Mouse (Mus musculus): ENCODE measurements around the gene Pck1. TPM values are rescaled to one million over a fixed set of nuclear protein-coding genes. Genes with fewer than 3 reads are reported as not detected.

Pck1 gene
- polyA plus RNA-seq, 1 experiment from 2014 or later = not detected

- Histone ChIP-seq H3K27me3 (ENCODE audit: control insufficient read depth, insufficient read depth, low read length) (no peaks in the 10 kb centered on the region), H3K9me3 (ENCODE audit: control insufficient read depth, low read length) (no peaks in the 10 kb centered on the region), H3K4me3 (ENCODE audit: low read depth, low read length) (no peak overlapping the region), H3K4me1 (replicated peaks; ENCODE audit: control insufficient read depth, insufficient read depth, low read length) (no peaks in the 10 kb centered on the region), H3K4me2 (ENCODE audit: low read depth, low read length, severe bottlenecking) (no peak overlapping the region), H3K9ac (ENCODE audit: low read length) (no peak overlapping the region), H3K27ac (ENCODE audit: low read depth, low read length) (no peak overlapping the region), H3K36me3 (ENCODE audit: control insufficient read depth, insufficient read depth, low read length) (no peaks in the 10 kb centered on the region)
- WGBS = 31% methylated on average over 26 of the region's 26 CpGs
- peak; percentile 95 for DNase-seq (ENCODE audit: low spot score)
- peak; percentile 77 for ATAC-seq (replicated peaks; ENCODE audit: low FRiP score)
These were observed 33.4 kb downstream of the Pck1 start for GRCm38 (mm10) chr2:173186047-173186943.

GRCm38 (mm10) chr2:173187182-173187855 lies 34.5 kb downstream of the Pck1 start:
- 35% methylated on average over 8 of the region's 8 CpGs for WGBS
- Histone ChIP-seq H3K27me3 (ENCODE audit: control insufficient read depth, insufficient read depth, low read length) (no peaks in the 10 kb centered on the region), H3K36me3 (ENCODE audit: control insufficient read depth, insufficient read depth, low read length) (no peaks in the 10 kb centered on the region), H3K9ac (ENCODE audit: low read length) (no peak overlapping the region), H3K4me3 (ENCODE audit: low read depth, low read length) (no peak overlapping the region), H3K27ac (ENCODE audit: low read depth, low read length) (no peak overlapping the region), H3K4me2 (ENCODE audit: low read depth, low read length, severe bottlenecking) (no peak overlapping the region; the same call in 1 of the 2 replicates), H3K4me1 (replicated peaks; ENCODE audit: control insufficient read depth, insufficient read depth, low read length) (no peaks in the 10 kb centered on the region), H3K9me3 (ENCODE audit: control insufficient read depth, low read length) (no peaks in the 10 kb centered on the region)
- ATAC-seq (replicated peaks; ENCODE audit: low FRiP score) = no peak
- DNase-seq (ENCODE audit: low spot score) = peak; percentile 45

GRCm38 (mm10) chr2:173194796-173195195 lies 41.9 kb downstream of the Pck1 start:
- no peak overlapping the region for H3K4me3 ChIP-seq (ENCODE audit: low read depth, low read length)
- H3K36me3 ChIP-seq (ENCODE audit: control insufficient read depth, insufficient read depth, low read length) = no peaks in the 10 kb centered on the region
- H3K27me3 ChIP-seq (ENCODE audit: control insufficient read depth, insufficient read depth, low read length) = no peaks in the 10 kb centered on the region
- no peak overlapping the region for H3K27ac ChIP-seq (ENCODE audit: low read depth, low read length)
- H3K4me2 ChIP-seq (ENCODE audit: low read depth, low read length, severe bottlenecking) = no peak overlapping the region
- ATAC-seq (replicated peaks; ENCODE audit: low FRiP score) (no peak), DNase-seq (ENCODE audit: low spot score) (peak; percentile 32)
- 86% methylated on average over 4 of the region's 4 CpGs for WGBS
- no peaks in the 10 kb centered on the region for H3K4me1 ChIP-seq (replicated peaks; ENCODE audit: control insufficient read depth, insufficient read depth, low read length)
- no peak overlapping the region for H3K9ac ChIP-seq (ENCODE audit: low read length)
- no peaks in the 10 kb centered on the region; the same call in 1 of the 2 replicates for H3K9me3 ChIP-seq (ENCODE audit: control insufficient read depth, low read length)

GRCm38 (mm10) chr2:173202924-173203689 lies 50.3 kb downstream of the Pck1 start:
- DNase-seq (ENCODE audit: low spot score) = peak; percentile 45
- Histone ChIP-seq H3K4me3 (ENCODE audit: low read depth, low read length) (no peak overlapping the region), H3K9ac (ENCODE audit: low read length) (no peak overlapping the region), H3K27ac (ENCODE audit: low read depth, low read length) (no peak overlapping the region), H3K4me1 (replicated peaks; ENCODE audit: control insufficient read depth, insufficient read depth, low read length) (no peaks in the 10 kb centered on the region), H3K27me3 (ENCODE audit: control insufficient read depth, insufficient read depth, low read length) (no peaks in the 10 kb centered on the region), H3K9me3 (ENCODE audit: control insufficient read depth, low read length) (no peaks in the 10 kb centered on the region; the same call in 1 of the 2 replicates), H3K36me3 (ENCODE audit: control insufficient read depth, insufficient read depth, low read length) (no peaks in the 10 kb centered on the region), H3K4me2 (ENCODE audit: low read depth, low read length, severe bottlenecking) (no peak overlapping the region)
- WGBS = 85% methylated on average over 19 of the region's 19 CpGs
- no peak for ATAC-seq (replicated peaks; ENCODE audit: low FRiP score)

GRCm38 (mm10) chr2:173203726-173204125 lies 50.9 kb downstream of the Pck1 start:
- WGBS = 84% methylated on average over 3 of the region's 3 CpGs
- ATAC-seq (replicated peaks; ENCODE audit: low FRiP score) (no peak), DNase-seq (ENCODE audit: low spot score) (peak; percentile 30)
- Histone ChIP-seq H3K27me3 (ENCODE audit: control insufficient read depth, insufficient read depth, low read length) (no peaks in the 10 kb centered on the region), H3K9me3 (ENCODE audit: control insufficient read depth, low read length) (no peaks in the 10 kb centered on the region; the same call in 1 of the 2 replicates), H3K36me3 (ENCODE audit: control insufficient read depth, insufficient read depth, low read length) (no peaks in the 10 kb centered on the region), H3K27ac (ENCODE audit: low read depth, low read length) (no peak overlapping the region), H3K9ac (ENCODE audit: low read length) (no peak overlapping the region), H3K4me3 (ENCODE audit: low read depth, low read length) (no peak overlapping the region), H3K4me1 (replicated peaks; ENCODE audit: control insufficient read depth, insufficient read depth, low read length) (no peaks in the 10 kb centered on the region), H3K4me2 (ENCODE audit: low read depth, low read length, severe bottlenecking) (no peak overlapping the region)

GRCm38 (mm10) chr2:173204671-173205070 lies 51.8 kb downstream of the Pck1 start:
- no peaks in the 10 kb centered on the region for H3K27me3 ChIP-seq (ENCODE audit: control insufficient read depth, insufficient read depth, low read length)
- DNase-seq (ENCODE audit: low spot score) (peak; percentile 37), ATAC-seq (replicated peaks; ENCODE audit: low FRiP score) (no peak)
- no peak overlapping the region for H3K4me3 ChIP-seq (ENCODE audit: low read depth, low read length)
- no peaks in the 10 kb centered on the region for H3K36me3 ChIP-seq (ENCODE audit: control insufficient read depth, insufficient read depth, low read length)
- WGBS = 75% methylated on average over 4 of the region's 4 CpGs
- no peak overlapping the region for H3K4me2 ChIP-seq (ENCODE audit: low read depth, low read length, severe bottlenecking)
- H3K4me1 ChIP-seq (replicated peaks; ENCODE audit: control insufficient read depth, insufficient read depth, low read length) = no peaks in the 10 kb centered on the region
- H3K9ac ChIP-seq (ENCODE audit: low read length) = no peak overlapping the region
- no peak overlapping the region for H3K27ac ChIP-seq (ENCODE audit: low read depth, low read length)
- H3K9me3 ChIP-seq (ENCODE audit: control insufficient read depth, low read length) = no peaks in the 10 kb centered on the region

GRCm38 (mm10) chr2:173205563-173206099 lies 52.8 kb downstream of the Pck1 start:
- Histone ChIP-seq H3K36me3 (ENCODE audit: control insufficient read depth, insufficient read depth, low read length) (no peaks in the 10 kb centered on the region), H3K4me3 (ENCODE audit: low read depth, low read length) (no peak overlapping the region), H3K9me3 (ENCODE audit: control insufficient read depth, low read length) (no peaks in the 10 kb centered on the region), H3K4me2 (ENCODE audit: low read depth, low read length, severe bottlenecking) (no peak overlapping the region), H3K4me1 (replicated peaks; ENCODE audit: control insufficient read depth, insufficient read depth, low read length) (no peaks in the 10 kb centered on the region), H3K27me3 (ENCODE audit: control insufficient read depth, insufficient read depth, low read length) (no peaks in the 10 kb centered on the region), H3K27ac (ENCODE audit: low read depth, low read length) (no peak overlapping the region), H3K9ac (ENCODE audit: low read length) (no peak overlapping the region)
- no peak for ATAC-seq (replicated peaks; ENCODE audit: low FRiP score)
- 95% methylated on average over 14 of the region's 14 CpGs for WGBS
- peak; percentile 46 for DNase-seq (ENCODE audit: low spot score)

- Histone ChIP-seq H3K4me3 (ENCODE audit: low read depth, low read length) (no peak overlapping the region), H3K27ac (ENCODE audit: low read depth, low read length) (no peak overlapping the region), H3K27me3 (ENCODE audit: control insufficient read depth, insufficient read depth, low read length) (no peaks in the 10 kb centered on the region), H3K4me1 (replicated peaks; ENCODE audit: control insufficient read depth, insufficient read depth, low read length) (no peaks in the 10 kb centered on the region), H3K4me2 (ENCODE audit: low read depth, low read length, severe bottlenecking) (no peak overlapping the region), H3K36me3 (ENCODE audit: control insufficient read depth, insufficient read depth, low read length) (no peaks in the 10 kb centered on the region), H3K9me3 (ENCODE audit: control insufficient read depth, low read length) (no peaks in the 10 kb centered on the region), H3K9ac (ENCODE audit: low read length) (no peak overlapping the region)
- WGBS = 91% methylated on average over 3 of the region's 3 CpGs
- ATAC-seq (replicated peaks; ENCODE audit: low FRiP score) (no peak), DNase-seq (ENCODE audit: low spot score) (no peak)
These were observed 54.2 kb downstream of the Pck1 start for GRCm38 (mm10) chr2:173207051-173207450.
